Mouse (Mus musculus): ENCODE measurements around the gene Slc12a9. TPM values are rescaled to one million over a fixed set of nuclear protein-coding genes. Genes with fewer than 3 reads are reported as not detected.

Slc12a9 gene
- 13.0 and 14.5 TPM in 2 replicates for polyA plus RNA-seq (2015; fragmentation: Nextera tagmentation; extraction: Ambion mirVana)

- H3K27me3 ChIP-seq (replicated peaks), result no peaks in the 10 kb centered on the region
- H3K36me3 ChIP-seq, result no peaks in the 10 kb centered on the region
- H3K4me3 ChIP-seq (replicated peaks), result peak within 1 kb of the TSS; percentile 72
- no peaks in the 10 kb centered on the region for H3K9me3 ChIP-seq
- peak within 1 kb of the TSS; percentile 68 for H3K9ac ChIP-seq
- peak within 1 kb of the TSS; percentile 33 for H3K27ac ChIP-seq
- WGBS, result under 1% methylated on average over 44 of the region's 44 CpGs
- H3K4me2 ChIP-seq, result peak within 1 kb of the TSS; percentile 97
- peak; percentile 83 for ATAC-seq (ENCODE audit: insufficient read depth, low FRiP score, low read depth)
- peaks cover 22% of the 10 kb centered on the region for H3K4me1 ChIP-seq
Measured at GRCm38 (mm10) chr5:137333512-137334174, at the start of gene Slc12a9. Gene Slc12a9 (minus strand): TSS chr5:137333597.

DNA sequence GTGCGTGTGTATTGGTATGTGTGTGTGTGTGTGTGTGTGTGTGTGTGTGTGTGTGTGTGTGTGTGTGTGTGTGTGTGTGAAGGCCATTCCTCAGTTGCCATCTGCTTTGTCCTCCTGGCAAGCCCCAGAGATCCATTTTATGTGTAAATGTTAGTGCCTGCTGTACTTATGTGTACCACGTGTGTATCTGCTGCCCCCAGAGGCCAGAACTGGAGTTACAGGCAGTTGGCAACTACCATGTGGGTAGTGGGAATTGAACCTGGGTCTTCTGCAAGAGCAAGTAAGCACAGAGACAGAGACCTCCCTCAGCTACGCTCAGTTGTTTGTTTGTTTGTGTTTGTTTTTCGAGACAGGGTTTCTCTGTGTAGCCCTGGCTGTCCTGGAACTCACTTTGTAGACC, 47.8 kb upstream of the Slc12a9 start:
- H3K9ac ChIP-seq, result no peak overlapping the region
- H3K9me3 ChIP-seq, result no peaks in the 10 kb centered on the region
- no peak overlapping the region for H3K4me3 ChIP-seq (replicated peaks)
- no peaks in the 10 kb centered on the region for H3K36me3 ChIP-seq
- H3K27me3 ChIP-seq (replicated peaks), result no peaks in the 10 kb centered on the region
- no peak overlapping the region for H3K27ac ChIP-seq
- no peak for ATAC-seq (ENCODE audit: insufficient read depth, low FRiP score, low read depth)
- WGBS, result 50% methylated on average over 4 of the region's 4 CpGs
- H3K4me2 ChIP-seq, result no peak overlapping the region
- H3K4me1 ChIP-seq, result peaks cover 4% of the 10 kb centered on the region; the same call in 1 of the 2 replicates

- no peak overlapping the region for H3K27ac ChIP-seq
- no peaks in the 10 kb centered on the region for H3K9me3 ChIP-seq
- no peaks in the 10 kb centered on the region for H3K27me3 ChIP-seq (replicated peaks)
- peaks cover 24% of the 10 kb centered on the region for H3K36me3 ChIP-seq
- H3K4me2 ChIP-seq, result peak overlapping the region; percentile 30; the same call in 1 of the 2 replicates
- H3K4me3 ChIP-seq (replicated peaks), result no peak overlapping the region
- no peak for ATAC-seq (ENCODE audit: insufficient read depth, low FRiP score, low read depth)
- WGBS, result 22% methylated on average over 10 of the region's 15 CpGs
- H3K4me1 ChIP-seq, result peaks cover 10% of the 10 kb centered on the region
- no peak overlapping the region for H3K9ac ChIP-seq
Measured at GRCm38 (mm10) chr5:137377603-137378002, 44.2 kb upstream of the Slc12a9 start.

DNA sequence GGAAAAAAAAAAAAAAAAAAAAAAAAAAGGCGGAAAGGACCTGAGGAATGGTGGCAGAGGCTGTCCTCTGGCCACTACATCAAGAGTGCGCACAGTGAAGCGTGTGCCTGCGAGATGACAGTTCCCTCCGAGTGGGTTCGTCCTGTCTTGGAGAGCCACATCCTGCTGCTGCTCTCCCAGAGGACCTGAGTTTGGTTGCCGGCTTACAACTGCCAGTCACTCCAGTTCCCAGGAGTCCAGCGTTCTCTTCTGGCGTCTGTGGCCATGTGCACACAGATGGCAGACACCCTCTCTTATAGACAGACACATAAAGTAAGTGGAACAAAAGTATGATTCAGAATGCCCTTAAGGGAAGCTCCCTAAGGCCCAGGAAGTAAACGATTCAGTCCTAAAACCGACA, 43.8 kb upstream of the Slc12a9 start:
- H3K36me3 ChIP-seq, result peaks cover 29% of the 10 kb centered on the region
- H3K9me3 ChIP-seq, result no peaks in the 10 kb centered on the region
- H3K9ac ChIP-seq, result no peak overlapping the region
- H3K4me3 ChIP-seq (replicated peaks), result no peak overlapping the region
- peaks cover 10% of the 10 kb centered on the region for H3K4me1 ChIP-seq
- WGBS, result 20% methylated on average over 11 of the region's 11 CpGs
- H3K4me2 ChIP-seq, result peak overlapping the region; percentile 30
- H3K27ac ChIP-seq, result 0 out of 2 replicates have a peak overlapping the region, but pooled peaks have one; percentile 54
- H3K27me3 ChIP-seq (replicated peaks), result no peaks in the 10 kb centered on the region
- no peak for ATAC-seq (ENCODE audit: insufficient read depth, low FRiP score, low read depth)

- Histone ChIP-seq H3K27me3 (replicated peaks) (no peaks in the 10 kb centered on the region), H3K36me3 (peaks cover 33% of the 10 kb centered on the region), H3K4me3 (replicated peaks) (no peak overlapping the region), H3K4me2 (no peak overlapping the region), H3K27ac (no peak overlapping the region), H3K4me1 (peaks cover 10% of the 10 kb centered on the region), H3K9ac (no peak overlapping the region), H3K9me3 (no peaks in the 10 kb centered on the region)
- 43% methylated on average over 9 of the region's 9 CpGs for whole genome bisulfite sequencing
- no peak for ATAC-seq (ENCODE audit: insufficient read depth, low FRiP score, low read depth)
Measured at GRCm38 (mm10) chr5:137376722-137377121, 43.3 kb upstream of the Slc12a9 start.

DNA sequence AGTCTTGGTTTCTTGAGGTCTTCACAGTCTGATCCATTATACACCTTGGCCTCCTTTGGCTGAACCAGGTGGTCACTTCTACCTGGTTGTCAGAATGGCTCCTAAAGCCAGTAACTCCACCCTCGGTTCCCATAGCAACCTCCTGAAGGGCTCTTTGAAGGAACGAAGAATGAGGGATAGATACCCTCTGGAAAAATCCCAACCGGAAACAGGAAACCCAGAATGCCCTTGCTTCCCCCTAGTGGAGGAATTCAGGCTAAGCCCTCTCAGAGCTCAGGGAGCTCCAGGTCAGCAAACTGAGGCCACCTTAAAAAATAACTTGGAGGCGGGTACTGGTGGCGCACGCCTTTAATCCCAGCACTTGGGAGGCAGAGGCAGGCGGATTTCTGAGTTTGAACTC, 42.8 kb upstream of the Slc12a9 start:
- Histone ChIP-seq H3K4me2 (no peak overlapping the region), H3K27ac (peak overlapping the region; percentile 51; the same call in 1 of the 2 replicates), H3K27me3 (replicated peaks) (no peaks in the 10 kb centered on the region), H3K4me3 (replicated peaks) (no peak overlapping the region), H3K36me3 (peaks cover 37% of the 10 kb centered on the region), H3K9me3 (no peaks in the 10 kb centered on the region), H3K4me1 (peaks cover 10% of the 10 kb centered on the region), H3K9ac (no peak overlapping the region)
- ATAC-seq (ENCODE audit: insufficient read depth, low FRiP score, low read depth), result no peak
- WGBS, result 37% methylated on average over 7 of the region's 7 CpGs

- Histone ChIP-seq H3K4me2 (no peak overlapping the region), H3K36me3 (peaks cover 43% of the 10 kb centered on the region), H3K27me3 (replicated peaks) (no peaks in the 10 kb centered on the region), H3K9ac (no peak overlapping the region), H3K27ac (peak overlapping the region; percentile 51; the same call in 1 of the 2 replicates), H3K4me1 (peaks cover 10% of the 10 kb centered on the region), H3K4me3 (replicated peaks) (no peak overlapping the region), H3K9me3 (no peaks in the 10 kb centered on the region)
- 38% methylated on average over 2 of the region's 2 CpGs for WGBS
- ATAC-seq (ENCODE audit: insufficient read depth, low FRiP score, low read depth), result no peak; the same call in 1 of the 2 replicates
Measured at GRCm38 (mm10) chr5:137375627-137376026, 42.2 kb upstream of the Slc12a9 start.

DNA sequence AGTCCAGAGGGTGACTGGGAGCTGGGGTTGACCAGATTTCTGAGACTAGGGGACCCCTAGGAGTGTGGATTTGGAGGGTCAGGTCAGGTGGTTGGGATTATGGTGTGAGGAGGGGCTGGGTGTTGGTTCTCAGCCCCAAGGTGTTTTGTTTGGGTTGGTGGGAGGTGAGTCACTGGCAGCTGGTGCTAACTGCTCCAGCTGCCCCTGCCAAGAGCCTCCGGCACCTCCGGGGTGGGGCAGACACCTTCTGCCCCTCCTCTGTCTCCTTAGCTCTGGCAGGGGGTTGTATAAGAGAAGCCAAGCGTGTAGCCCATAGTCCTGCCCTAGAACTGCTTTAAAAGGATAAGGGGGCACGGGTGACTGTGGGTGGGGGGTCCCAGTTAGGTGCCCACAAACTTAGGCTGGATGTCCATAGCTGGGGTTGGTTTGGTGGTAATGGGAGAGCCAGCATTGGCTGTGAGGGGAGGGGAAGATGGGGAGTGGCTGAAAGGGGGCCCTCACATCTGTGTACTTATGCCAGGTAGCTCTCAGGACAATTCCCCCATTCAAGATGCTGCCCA, 41.2 kb upstream of the Slc12a9 start:
- Histone ChIP-seq H3K36me3 (peaks cover 52% of the 10 kb centered on the region), H3K9me3 (no peaks in the 10 kb centered on the region), H3K4me3 (replicated peaks) (no peak overlapping the region), H3K27me3 (replicated peaks) (no peaks in the 10 kb centered on the region), H3K4me1 (peaks cover 10% of the 10 kb centered on the region), H3K9ac (no peak overlapping the region), H3K27ac (peak overlapping the region; percentile 21), H3K4me2 (no peak overlapping the region)
- 53% methylated on average over 4 of the region's 4 CpGs for WGBS
- ATAC-seq (ENCODE audit: insufficient read depth, low FRiP score, low read depth), result 0 out of 2 replicates have a peak, but pooled peaks have one; percentile 6

GRCm38 (mm10) chr5:137373371-137373950, 40.1 kb upstream of the Slc12a9 start:
- no peak for ATAC-seq (ENCODE audit: insufficient read depth, low FRiP score, low read depth)

GRCm38 (mm10) chr5:137369665-137370064, 36.3 kb upstream of the Slc12a9 start:
- 97% methylated on average over 10 of the region's 11 CpGs for WGBS
- H3K36me3 ChIP-seq, result peaks cover 93% of the 10 kb centered on the region
- H3K9ac ChIP-seq, result no peak overlapping the region
- H3K9me3 ChIP-seq, result no peaks in the 10 kb centered on the region
- no peak overlapping the region for H3K4me3 ChIP-seq (replicated peaks)
- no peak for ATAC-seq (ENCODE audit: insufficient read depth, low FRiP score, low read depth)
- H3K4me1 ChIP-seq, result peaks cover 3% of the 10 kb centered on the region; the same call in 1 of the 2 replicates
- no peak overlapping the region for H3K27ac ChIP-seq
- H3K4me2 ChIP-seq, result no peak overlapping the region
- H3K27me3 ChIP-seq (replicated peaks), result no peaks in the 10 kb centered on the region

More at GRCm38 (mm10) chr5:137373371-137373950, 40.1 kb upstream of the Slc12a9 start:
- H3K4me2 ChIP-seq, result no peak overlapping the region
- peaks cover 10% of the 10 kb centered on the region for H3K4me1 ChIP-seq
- H3K9me3 ChIP-seq, result no peaks in the 10 kb centered on the region
- 81% methylated on average over 12 of the region's 12 CpGs for WGBS
- H3K4me3 ChIP-seq (replicated peaks), result no peak overlapping the region
- H3K9ac ChIP-seq, result no peak overlapping the region
- H3K27me3 ChIP-seq (replicated peaks), result no peaks in the 10 kb centered on the region
- H3K36me3 ChIP-seq, result peaks cover 63% of the 10 kb centered on the region
- no peak overlapping the region for H3K27ac ChIP-seq

GRCm38 (mm10) chr5:137358382-137358781, 25.0 kb upstream of the Slc12a9 start:
- Histone ChIP-seq H3K4me2 (no peak overlapping the region), H3K27ac (no peak overlapping the region), H3K4me1 (no peaks in the 10 kb centered on the region), H3K9me3 (no peaks in the 10 kb centered on the region), H3K9ac (no peak overlapping the region), H3K4me3 (replicated peaks) (no peak overlapping the region), H3K36me3 (peaks cover 62% of the 10 kb centered on the region), H3K27me3 (replicated peaks) (no peaks in the 10 kb centered on the region)
- WGBS, result 25% methylated on average over 7 of the region's 7 CpGs
- ATAC-seq (ENCODE audit: insufficient read depth, low FRiP score, low read depth), result no peak

- H3K4me2 ChIP-seq, result no peak overlapping the region
- peaks cover 30% of the 10 kb centered on the region for H3K36me3 ChIP-seq
Measured at GRCm38 (mm10) chr5:137354091-137354490, 20.7 kb upstream of the Slc12a9 start.

More at GRCm38 (mm10) chr5:137354091-137354490, 20.7 kb upstream of the Slc12a9 start:
- Histone ChIP-seq H3K27ac (no peak overlapping the region), H3K4me3 (replicated peaks) (no peak overlapping the region), H3K27me3 (replicated peaks) (no peaks in the 10 kb centered on the region), H3K9me3 (no peaks in the 10 kb centered on the region), H3K4me1 (peaks cover 21% of the 10 kb centered on the region), H3K9ac (no peak overlapping the region)
- whole genome bisulfite sequencing, result 81% methylated on average over 17 of the region's 17 CpGs
- no peak for ATAC-seq (ENCODE audit: insufficient read depth, low FRiP score, low read depth)
